Mouse (Mus musculus) embryonic facial prominence, embryonic 14.5 days (tissue): ENCODE measurements around the gene Srebf2. TPM values are rescaled to one million over a fixed set of nuclear protein-coding genes. Genes with fewer than 3 reads are reported as not detected.
A peak's percentile ranks its signal among the peaks of the same experiment; 100 is the strongest.
"Not testable (repeated sequence)": the region's sequence is repeated elsewhere in the genome, so short reads cannot be mapped to it uniquely, and the experiment has no call there.

Experiments used
- ATAC-seq: fragments of 200-750 bp; cut with Nextera tagmentation; 2 replicates; pipeline ENCODE4 v1.8.0; 2017; ENCODE audit warnings: low read depth, moderate number of reproducible peaks, moderate TSS enrichment
- DNase-seq: peaks from one replicate; pipeline ENCODE4 v3.0.0-alpha.2; 2015; ENCODE audit warnings: low spot score
- H3K27ac ChIP-seq: fragments of 300-500 bp; sonication (generic); replicated peaks from 2 replicates; pipeline ENCODE4 v1.5.1; 2014; ENCODE audit warnings: low read depth, mild to moderate bottlenecking, low read length, moderate library complexity
- H3K27me3 ChIP-seq: fragments of 300-500 bp; sonication (generic); replicated peaks from 2 replicates; pipeline ENCODE4 v1.6.1; 2014; ENCODE audit warnings: low read length; ENCODE audit not compliant: control insufficient read depth, insufficient read depth
- H3K36me3 ChIP-seq: fragments of 300-500 bp; sonication (generic); 2 replicates; pipeline ENCODE4 v1.6.1; 2014; ENCODE audit warnings: low read length, mixed read lengths; ENCODE audit not compliant: control insufficient read depth, insufficient read depth
- H3K4me1 ChIP-seq: fragments of 300-500 bp; sonication (generic); 2 replicates; pipeline ENCODE4 v1.6.1; 2014; ENCODE audit warnings: antibody characterized with exemption, low read length; ENCODE audit not compliant: control insufficient read depth, insufficient read depth
- H3K4me2 ChIP-seq: fragments of 300-500 bp; sonication (generic); 2 replicates; pipeline ENCODE4 v1.6.1; 2014; ENCODE audit warnings: low read depth, mild to moderate bottlenecking, low read length, moderate library complexity, mixed read lengths
- H3K4me3 ChIP-seq: fragments of 300-500 bp; sonication (generic); 2 replicates; pipeline ENCODE4 v1.5.1; 2014; ENCODE audit warnings: low read depth, mild to moderate bottlenecking, low read length
- H3K9ac ChIP-seq: fragments of 300-500 bp; sonication (generic); 2 replicates; pipeline ENCODE4 v1.6.1; 2014; ENCODE audit warnings: low read depth, mild to moderate bottlenecking, low read length, moderate library complexity, mixed read lengths
- H3K9me3 ChIP-seq: fragments of 300-500 bp; sonication (generic); 2 replicates; pipeline ENCODE4 v1.6.1; 2016; ENCODE audit warnings: low read length; ENCODE audit not compliant: control insufficient read depth
- WGBS: fragments of 180-500 bp; shearing (Covaris S2); extraction: QIAGEN DNeasy Blood & Tissue Kit; methylation state at CpG from one replicate; pipeline ENCODE4 v1.1.7; 2014; 5-methylcytosine and 5-hydroxymethylcytosine counted together
- polyA plus RNA-seq: library from polyadenylated mRNA; unstranded; fragments of >200 nt; fragmentation: Nextera tagmentation; extraction: Ambion mirVana; gene quantifications from 2 replicates; pipeline ENCODE4 v1.2.1, GENCODE M21; 2014

Gene Srebf2
- polyA plus RNA-seq, 1 experiment from 2014 or later, result 99.2 TPM

DNA sequence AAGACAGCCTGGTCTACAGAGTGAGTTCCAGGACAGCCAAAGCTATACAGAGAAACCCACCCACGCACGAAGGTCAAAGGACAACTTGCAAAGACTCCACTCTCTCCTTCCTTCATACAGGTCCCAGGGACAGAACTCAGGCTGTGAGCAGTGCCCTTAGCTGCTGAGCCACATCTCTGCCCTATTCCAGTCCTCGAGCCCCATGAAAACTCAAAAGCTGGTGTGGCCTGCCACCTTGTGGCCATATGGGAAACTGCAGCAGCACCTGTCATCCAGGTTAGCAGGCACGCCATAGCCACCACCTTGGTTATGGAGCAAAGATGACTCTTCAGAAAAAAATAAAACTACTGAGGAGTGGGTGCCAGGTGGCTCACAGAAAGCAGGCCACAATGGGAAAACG lies 89.6 kb downstream of the Srebf2 start:
- Histone ChIP-seq H3K9me3 (no peaks in the 10 kb centered on the region), H3K4me1 (no peaks in the 10 kb centered on the region), H3K4me2 (no peak overlapping the region), H3K9ac (no peak overlapping the region), H3K27me3 (no peaks in the 10 kb centered on the region), H3K36me3 (peaks cover 4% of the 10 kb centered on the region; the same call in 1 of the 2 replicates), H3K27ac (no peak overlapping the region), H3K4me3 (no peak overlapping the region)
- WGBS, result 15% methylated on average over 5 of the region's 5 CpGs
- ATAC-seq, result peak; percentile 85
- DNase-seq, result peak; percentile 74

DNA sequence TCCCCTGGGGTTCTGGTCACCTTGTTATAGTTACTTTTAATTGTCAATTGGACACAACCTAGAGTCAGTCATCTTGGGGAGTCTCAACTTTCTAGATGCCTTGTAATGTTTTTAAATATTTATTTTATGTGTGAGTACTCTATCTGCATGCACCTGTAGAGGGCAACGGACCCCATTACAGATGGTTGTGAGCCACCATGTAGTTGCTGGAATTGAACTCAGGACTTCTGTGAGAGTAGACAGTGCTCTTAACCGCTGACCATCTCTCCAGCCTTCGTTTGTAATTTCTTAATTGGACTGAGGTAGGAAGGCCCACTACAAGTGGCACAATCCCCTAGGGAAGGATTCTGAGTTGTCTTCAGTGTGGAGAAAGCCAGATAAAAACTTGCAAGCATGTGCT lies 96.3 kb downstream of the Srebf2 start:
- DNase-seq, result no peak
- WGBS, result 67% methylated on average over 3 of the region's 3 CpGs
- Histone ChIP-seq H3K4me1 (peaks cover 4% of the 10 kb centered on the region), H3K36me3 (peaks cover 1% of the 10 kb centered on the region; the same call in 1 of the 2 replicates), H3K4me2 (peak overlapping the region; percentile 86), H3K9me3 (no peaks in the 10 kb centered on the region), H3K4me3 (peak overlapping the region; percentile 81), H3K9ac (peak overlapping the region; percentile 71), H3K27ac (no peak overlapping the region), H3K27me3 (no peaks in the 10 kb centered on the region)
- ATAC-seq, result no peak

DNA sequence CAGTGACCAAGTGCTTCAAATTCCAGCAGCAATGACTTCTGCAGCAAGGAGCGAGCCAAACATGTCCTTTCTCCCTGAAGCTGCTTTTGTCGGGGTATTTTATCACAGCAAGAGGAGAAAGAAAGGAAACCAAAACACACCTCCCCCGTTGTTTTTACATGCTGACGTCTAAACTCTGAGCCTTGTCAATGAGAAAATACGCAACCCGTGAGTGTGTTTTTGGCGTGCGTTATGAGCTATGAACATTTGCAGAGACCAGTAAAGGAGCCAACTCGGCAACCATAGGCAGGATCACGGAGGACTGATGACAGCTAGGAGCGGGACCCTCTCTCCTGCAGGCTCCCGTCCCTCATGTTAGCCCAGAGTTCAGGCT lies 96.7 kb downstream of the Srebf2 start:
- no peaks in the 10 kb centered on the region for H3K9me3 ChIP-seq
- H3K9ac ChIP-seq, result peak overlapping the region; percentile 71
- H3K36me3 ChIP-seq, result no peaks in the 10 kb centered on the region
- DNase-seq (no peak), ATAC-seq (no peak; the same call in 1 of the 2 replicates)
- H3K4me2 ChIP-seq, result peak overlapping the region; percentile 86
- H3K27ac ChIP-seq, result peak overlapping the region; percentile 61; the same call in 1 of the 2 replicates
- H3K4me3 ChIP-seq, result peak overlapping the region; percentile 81
- no peaks in the 10 kb centered on the region for H3K27me3 ChIP-seq
- 5% methylated on average over 12 of the region's 12 CpGs for WGBS
- H3K4me1 ChIP-seq, result peaks cover 4% of the 10 kb centered on the region

DNA sequence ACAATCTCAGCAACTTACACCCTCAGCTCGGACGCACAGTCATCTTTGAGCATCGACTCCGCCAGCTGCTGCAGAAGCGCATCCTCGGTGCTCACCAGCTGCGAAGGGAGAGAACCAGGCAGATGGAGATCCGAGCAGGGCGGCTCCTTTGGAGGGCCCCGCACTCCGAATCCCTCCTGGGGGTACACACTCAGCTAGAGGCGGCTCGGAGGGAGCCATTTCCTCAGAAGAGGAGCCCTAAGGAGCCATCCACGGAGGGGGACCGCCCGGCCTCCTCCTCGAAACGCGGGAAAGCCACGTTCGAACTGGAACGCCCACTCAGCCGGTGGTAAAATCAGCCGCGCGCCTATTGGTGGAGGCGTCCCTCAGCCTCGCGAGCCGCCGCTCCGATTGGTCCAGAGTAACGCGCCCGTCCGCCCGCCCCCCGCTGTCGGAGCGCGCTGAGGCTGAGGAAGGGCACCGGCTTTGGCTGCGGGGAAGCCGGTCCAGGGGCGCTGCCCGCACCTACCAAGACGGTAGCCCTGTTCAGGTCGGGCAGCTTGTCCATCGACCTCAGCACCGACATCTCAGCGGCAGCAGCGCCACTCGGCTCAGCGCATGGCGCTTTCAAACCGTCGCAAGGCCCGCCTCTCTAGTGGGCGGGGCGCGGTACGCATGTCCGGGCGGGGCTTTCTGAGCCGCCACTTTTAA lies 97.3 kb downstream of the Srebf2 start, which contains the start of gene Cenpm:
TSS of gene Cenpm (minus strand) at position 634 of the 690 bp plus-strand sequence.
- Histone ChIP-seq H3K9ac (peak within 1 kb of the TSS; percentile 71), H3K36me3 (no peaks in the 10 kb centered on the region), H3K4me1 (peaks cover 4% of the 10 kb centered on the region), H3K4me2 (peak within 1 kb of the TSS; percentile 86), H3K9me3 (no peaks in the 10 kb centered on the region), H3K27me3 (no peaks in the 10 kb centered on the region), H3K27ac (peak within 1 kb of the TSS; percentile 71), H3K4me3 (peak within 1 kb of the TSS; percentile 81)
- 0% methylated on average over 31 of the region's 65 CpGs for WGBS
- peak; percentile 96 for DNase-seq
- peak; percentile 99 for ATAC-seq

DNA sequence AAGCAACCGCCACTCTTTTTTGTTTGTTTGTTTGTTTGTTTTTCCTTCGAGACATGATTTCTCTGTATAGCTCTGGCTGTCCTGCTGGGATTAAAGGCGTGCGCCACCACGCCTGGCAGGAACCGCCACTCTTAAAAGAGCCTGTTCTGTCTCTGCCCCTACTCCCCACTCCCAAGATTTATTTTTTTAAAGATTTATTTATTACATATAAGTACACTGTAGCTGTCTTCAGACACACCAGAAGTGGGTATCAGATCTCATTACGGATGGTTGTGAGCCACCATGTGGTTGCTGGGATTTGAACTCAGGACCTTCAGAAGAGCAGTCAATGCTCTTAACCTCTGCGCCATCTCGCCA lies 97.8 kb downstream of the Srebf2 start:
- H3K4me2 ChIP-seq, result peak overlapping the region; percentile 86
- not testable (repeated sequence) for H3K9me3 ChIP-seq, H3K27me3 ChIP-seq, DNase-seq, H3K4me1 ChIP-seq, H3K36me3 ChIP-seq, ATAC-seq
- H3K27ac ChIP-seq, result peak overlapping the region; percentile 71; the same call in 1 of the 2 replicates
- H3K9ac ChIP-seq, result peak overlapping the region; percentile 71
- peak overlapping the region; percentile 81 for H3K4me3 ChIP-seq
- WGBS, result 21% methylated on average over 9 of the region's 9 CpGs

DNA sequence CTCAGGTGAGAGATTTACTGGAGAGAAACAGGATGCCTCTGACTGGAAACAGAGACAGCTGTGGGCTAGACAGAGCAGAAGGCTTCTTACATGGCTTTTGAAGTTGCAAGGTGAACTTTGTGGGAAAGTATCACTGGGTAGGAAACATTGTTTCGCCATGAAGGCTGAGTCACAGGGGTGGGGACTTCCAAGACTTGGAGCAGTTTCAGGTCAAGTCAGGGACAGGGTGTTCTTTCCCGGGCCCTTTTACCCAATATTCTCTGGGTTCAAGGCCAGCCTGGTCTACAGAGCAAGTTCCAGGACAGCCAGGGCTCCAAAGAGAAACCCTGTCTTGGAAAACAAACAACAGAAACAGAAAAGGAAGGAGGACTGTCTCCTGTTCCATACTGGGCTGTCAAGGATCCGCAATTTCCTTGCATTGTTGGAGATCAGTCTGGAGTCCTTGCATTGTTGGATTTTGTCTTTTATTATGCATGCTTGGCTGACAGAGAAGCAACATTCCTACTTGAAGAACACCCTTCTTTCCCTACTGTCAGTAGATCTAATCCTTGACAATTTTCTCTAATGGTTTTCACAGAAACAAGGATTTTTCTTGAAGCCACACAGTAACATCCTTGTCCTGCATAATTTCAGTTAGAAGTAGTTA lies 100.3 kb downstream of the Srebf2 start:
- Histone ChIP-seq H3K27me3 (no peaks in the 10 kb centered on the region), H3K27ac (no peak overlapping the region), H3K9ac (no peak overlapping the region), H3K36me3 (no peaks in the 10 kb centered on the region), H3K4me2 (no peak overlapping the region), H3K4me1 (peaks cover 4% of the 10 kb centered on the region), H3K9me3 (no peaks in the 10 kb centered on the region), H3K4me3 (no peak overlapping the region)
- 67% methylated on average over 3 of the region's 3 CpGs for WGBS
- ATAC-seq (no peak), DNase-seq (no peak)

DNA sequence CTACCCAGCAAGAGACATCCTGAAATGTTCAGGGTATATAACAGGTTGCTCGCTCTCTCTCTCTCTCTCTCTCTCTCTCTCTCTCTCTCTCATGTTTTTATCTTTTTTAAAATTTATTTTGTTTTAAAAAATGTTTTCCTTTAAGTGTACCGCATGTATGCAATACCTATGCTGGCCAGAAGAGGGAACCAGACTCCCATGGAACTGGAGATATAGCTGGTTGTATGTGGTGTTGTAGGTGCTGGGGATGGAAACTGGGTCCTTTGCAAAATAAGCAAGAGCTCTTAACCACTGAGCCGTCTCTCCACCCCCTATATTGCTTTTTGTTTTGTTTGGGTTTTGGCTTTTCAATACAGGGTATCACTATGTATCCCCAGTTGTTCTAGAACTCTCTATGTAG lies 104.6 kb downstream of the Srebf2 start:
- no peaks in the 10 kb centered on the region for H3K4me1 ChIP-seq
- no peak overlapping the region for H3K27ac ChIP-seq
- no peaks in the 10 kb centered on the region for H3K36me3 ChIP-seq
- H3K9me3 ChIP-seq, result no peaks in the 10 kb centered on the region
- no peaks in the 10 kb centered on the region for H3K27me3 ChIP-seq
- H3K9ac ChIP-seq, result no peak overlapping the region
- H3K4me3 ChIP-seq, result no peak overlapping the region
- no peak for DNase-seq
- H3K4me2 ChIP-seq, result no peak overlapping the region
- ATAC-seq, result no peak
- WGBS, result 90% methylated on average over 3 of the region's 3 CpGs

DNA sequence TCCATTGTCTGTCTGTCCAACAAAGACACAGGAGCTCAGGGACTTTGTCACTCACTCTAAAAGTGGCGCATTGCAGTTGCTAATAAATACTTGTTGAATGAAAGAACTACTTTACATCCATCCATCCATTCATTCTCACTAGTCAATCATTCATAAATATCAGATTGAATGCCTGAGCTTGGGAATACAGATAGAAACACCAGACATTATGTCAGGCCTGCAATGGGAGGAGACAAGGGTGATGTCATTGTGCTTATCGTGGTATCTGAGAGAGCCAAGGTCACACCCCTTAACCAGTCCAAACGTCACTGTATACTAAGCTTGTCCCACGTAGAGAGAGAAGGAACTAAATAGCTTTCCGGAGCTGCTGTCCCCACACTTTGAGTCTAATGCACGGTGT lies 105.1 kb downstream of the Srebf2 start, which contains the start of gene 1500009C09Rik:
TSS of gene 1500009C09Rik (plus strand) at position 301 of the 400 bp plus-strand sequence.
- DNase-seq (no peak), ATAC-seq (no peak)
- WGBS, result 89% methylated on average over 6 of the region's 6 CpGs
- Histone ChIP-seq H3K4me1 (no peaks in the 10 kb centered on the region), H3K9me3 (no peaks in the 10 kb centered on the region), H3K4me3 (no peak within 1 kb of the TSS), H3K9ac (no peak within 1 kb of the TSS), H3K27me3 (no peaks in the 10 kb centered on the region), H3K36me3 (no peaks in the 10 kb centered on the region), H3K4me2 (no peak within 1 kb of the TSS), H3K27ac (no peak within 1 kb of the TSS)
